Mouse (Mus musculus): ENCODE measurements around the gene Fam222b. TPM values are rescaled to one million over a fixed set of nuclear protein-coding genes. Genes with fewer than 3 reads are reported as not detected.

Fam222b gene
- polyA plus RNA-seq, 2 experiments, result 11.7 to 13.3 TPM

DNA sequence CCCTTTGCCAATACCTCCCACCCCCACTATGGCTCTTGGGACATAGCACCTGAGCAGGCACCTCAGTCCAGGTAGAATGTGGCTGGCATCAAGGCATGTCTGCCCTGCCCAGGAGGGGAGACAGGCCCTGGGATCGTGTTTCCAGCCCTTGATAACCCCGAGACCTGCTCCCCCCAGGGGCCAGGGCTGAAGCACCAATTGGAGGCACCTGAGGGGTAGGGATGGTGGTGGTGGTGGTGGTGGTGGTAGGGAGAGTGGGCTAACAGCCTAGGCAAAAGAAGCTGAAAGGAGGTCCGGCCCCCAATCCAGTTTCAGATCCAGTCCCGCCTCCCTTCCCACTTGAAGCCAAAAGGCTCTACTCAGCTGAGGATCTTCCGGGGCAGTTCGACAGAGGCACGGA is 65.1 kb downstream of the Fam222b start:
- Histone ChIP-seq H3K27ac (replicated peaks; ENCODE audit: low read depth, low read length) (no peak overlapping the region), H3K9me3 (ENCODE audit: control insufficient read depth, low read length) (no peaks in the 10 kb centered on the region), H3K27me3 (ENCODE audit: control insufficient read depth, insufficient read depth, low read length) (no peaks in the 10 kb centered on the region), H3K36me3 (ENCODE audit: control insufficient read depth, insufficient read depth, low read length) (peaks cover 81% of the 10 kb centered on the region), H3K4me1 (ENCODE audit: control insufficient read depth, insufficient read depth, low read length) (peaks cover 20% of the 10 kb centered on the region), H3K4me3 (replicated peaks; ENCODE audit: low read length) (no peak overlapping the region), H3K9ac (ENCODE audit: low read depth, low read length, severe bottlenecking) (no peak overlapping the region; the same call in 1 of the 2 replicates), H3K4me2 (replicated peaks; ENCODE audit: low read depth, low read length, severe bottlenecking) (no peak overlapping the region)
- ATAC-seq (ENCODE audit: low FRiP score, low read depth), result no peak
- DNase-seq (ENCODE audit: low spot score), result no peak
- 86% methylated on average over 5 of the region's 7 CpGs for WGBS
- no peak for TF ChIP-seq POLR2A (IDR thresholded peaks at IDR 0.05; ENCODE audit: borderline replicate concordance, extremely low read depth, insufficient read depth, insufficient read length)

DNA sequence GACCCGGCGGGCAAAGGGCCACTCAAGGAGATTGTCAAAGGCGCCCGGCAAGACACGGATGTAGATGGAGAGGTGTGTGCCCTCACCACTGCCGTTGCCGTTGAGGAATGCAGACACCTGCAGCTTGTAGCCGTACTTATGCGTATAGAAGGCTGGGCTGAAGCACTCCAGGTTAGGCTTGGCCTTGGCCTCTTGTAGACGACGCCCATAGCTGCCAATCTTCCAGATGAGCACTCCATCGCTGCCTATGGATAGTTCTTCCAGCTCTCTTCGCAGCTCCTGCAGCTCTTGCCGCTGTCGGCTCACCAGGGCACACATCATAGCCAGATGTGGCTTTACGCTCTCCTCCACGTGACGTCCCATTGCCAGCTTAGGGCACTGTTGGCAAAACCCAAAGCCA is 65.7 kb downstream of the Fam222b start:
- Histone ChIP-seq H3K4me3 (replicated peaks; ENCODE audit: low read length) (no peak overlapping the region), H3K9me3 (ENCODE audit: control insufficient read depth, low read length) (no peaks in the 10 kb centered on the region), H3K9ac (ENCODE audit: low read depth, low read length, severe bottlenecking) (no peak overlapping the region), H3K4me2 (replicated peaks; ENCODE audit: low read depth, low read length, severe bottlenecking) (no peak overlapping the region), H3K36me3 (ENCODE audit: control insufficient read depth, insufficient read depth, low read length) (peaks cover 75% of the 10 kb centered on the region), H3K4me1 (ENCODE audit: control insufficient read depth, insufficient read depth, low read length) (peaks cover 20% of the 10 kb centered on the region), H3K27ac (replicated peaks; ENCODE audit: low read depth, low read length) (no peak overlapping the region), H3K27me3 (ENCODE audit: control insufficient read depth, insufficient read depth, low read length) (no peaks in the 10 kb centered on the region)
- 92% methylated on average over 18 of the region's 18 CpGs for WGBS
- DNase-seq (ENCODE audit: low spot score) (no peak), ATAC-seq (ENCODE audit: low FRiP score, low read depth) (no peak)
- no peak for TF ChIP-seq POLR2A (IDR thresholded peaks at IDR 0.05; ENCODE audit: borderline replicate concordance, extremely low read depth, insufficient read depth, insufficient read length)

DNA sequence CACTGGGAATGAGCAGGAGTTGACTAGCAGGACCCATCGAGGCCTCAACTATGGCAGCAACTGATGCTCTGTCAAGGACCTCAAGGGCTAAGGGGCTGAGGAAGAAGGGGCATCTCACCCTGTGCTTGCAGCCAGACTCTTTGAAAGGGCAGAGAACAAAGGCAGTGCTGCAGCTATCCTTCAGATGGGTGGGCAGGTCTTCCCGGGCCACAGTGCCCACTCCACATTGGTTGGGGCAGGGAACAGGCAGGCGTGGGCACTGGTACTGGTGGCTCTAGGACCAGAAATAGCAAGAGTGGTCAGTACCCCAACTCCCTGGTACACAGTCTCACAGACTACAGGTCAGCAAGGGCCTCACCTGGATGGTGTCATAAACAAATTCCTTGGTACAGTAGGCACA is 66.2 kb downstream of the Fam222b start:
- Histone ChIP-seq H3K27me3 (ENCODE audit: control insufficient read depth, insufficient read depth, low read length) (no peaks in the 10 kb centered on the region), H3K27ac (replicated peaks; ENCODE audit: low read depth, low read length) (no peak overlapping the region), H3K4me3 (replicated peaks; ENCODE audit: low read length) (no peak overlapping the region), H3K9me3 (ENCODE audit: control insufficient read depth, low read length) (no peaks in the 10 kb centered on the region), H3K4me1 (ENCODE audit: control insufficient read depth, insufficient read depth, low read length) (peaks cover 21% of the 10 kb centered on the region), H3K9ac (ENCODE audit: low read depth, low read length, severe bottlenecking) (no peak overlapping the region), H3K4me2 (replicated peaks; ENCODE audit: low read depth, low read length, severe bottlenecking) (no peak overlapping the region), H3K36me3 (ENCODE audit: control insufficient read depth, insufficient read depth, low read length) (peaks cover 71% of the 10 kb centered on the region)
- 88% methylated on average over 3 of the region's 3 CpGs for WGBS
- DNase-seq (ENCODE audit: low spot score) (no peak), ATAC-seq (ENCODE audit: low FRiP score, low read depth) (no peak)
- no peak for TF ChIP-seq POLR2A (IDR thresholded peaks at IDR 0.05; ENCODE audit: borderline replicate concordance, extremely low read depth, insufficient read depth, insufficient read length)

DNA sequence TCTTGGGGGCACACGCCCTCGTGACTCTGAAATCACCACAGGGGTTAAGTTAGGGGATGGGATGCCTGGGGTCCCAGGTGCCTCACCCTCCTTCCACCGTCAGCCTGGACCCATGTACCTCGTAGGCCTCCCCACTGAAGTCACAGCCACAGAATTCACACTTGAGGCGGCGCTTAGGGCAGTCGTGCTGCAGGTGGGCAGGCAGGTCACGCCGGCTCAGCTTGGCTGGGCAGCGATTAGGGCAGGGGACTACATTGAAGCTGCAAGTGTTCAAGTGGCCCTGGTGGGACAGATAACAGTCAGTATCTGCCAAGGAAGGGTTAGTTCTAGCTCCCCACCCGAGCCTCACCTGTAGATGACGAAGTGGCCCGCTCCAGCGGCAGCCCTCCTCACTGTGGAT is 66.7 kb downstream of the Fam222b start:
- no peak for TF ChIP-seq POLR2A (IDR thresholded peaks at IDR 0.05; ENCODE audit: borderline replicate concordance, extremely low read depth, insufficient read depth, insufficient read length)
- no peak for DNase-seq (ENCODE audit: low spot score)
- Histone ChIP-seq H3K9ac (ENCODE audit: low read depth, low read length, severe bottlenecking) (no peak overlapping the region), H3K36me3 (ENCODE audit: control insufficient read depth, insufficient read depth, low read length) (peaks cover 66% of the 10 kb centered on the region), H3K27me3 (ENCODE audit: control insufficient read depth, insufficient read depth, low read length) (no peaks in the 10 kb centered on the region), H3K27ac (replicated peaks; ENCODE audit: low read depth, low read length) (no peak overlapping the region), H3K4me2 (replicated peaks; ENCODE audit: low read depth, low read length, severe bottlenecking) (no peak overlapping the region), H3K4me3 (replicated peaks; ENCODE audit: low read length) (no peak overlapping the region), H3K4me1 (ENCODE audit: control insufficient read depth, insufficient read depth, low read length) (peaks cover 26% of the 10 kb centered on the region), H3K9me3 (ENCODE audit: control insufficient read depth, low read length) (no peaks in the 10 kb centered on the region)
- ATAC-seq (ENCODE audit: low FRiP score, low read depth), result no peak
- 89% methylated on average over 14 of the region's 14 CpGs for WGBS

DNA sequence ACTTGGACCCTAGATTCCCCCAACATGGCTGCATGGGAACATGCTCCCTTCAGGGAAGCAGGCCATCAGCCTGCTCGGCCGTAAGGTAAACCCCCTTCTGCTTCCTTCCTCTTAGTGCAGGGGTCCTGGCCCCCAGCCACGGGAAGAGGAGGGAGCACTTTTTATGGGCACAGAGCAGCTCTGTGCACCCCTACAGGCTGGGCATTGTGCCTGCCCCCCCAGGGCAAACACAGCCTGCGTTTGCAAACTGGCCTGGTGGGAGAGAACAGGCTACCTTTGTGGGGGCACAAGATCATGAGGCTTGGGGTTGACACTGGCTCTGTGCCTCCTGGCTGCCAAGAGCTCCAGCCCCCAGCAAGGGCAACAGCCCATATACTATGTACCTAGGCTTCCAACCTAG is 67.5 kb downstream of the Fam222b start:
- Histone ChIP-seq H3K4me3 (replicated peaks; ENCODE audit: low read length) (peak overlapping the region; percentile 100), H3K9ac (ENCODE audit: low read depth, low read length, severe bottlenecking) (peak overlapping the region; percentile 31; the same call in 1 of the 2 replicates), H3K27ac (replicated peaks; ENCODE audit: low read depth, low read length) (peak overlapping the region; percentile 97), H3K27me3 (ENCODE audit: control insufficient read depth, insufficient read depth, low read length) (no peaks in the 10 kb centered on the region), H3K4me2 (replicated peaks; ENCODE audit: low read depth, low read length, severe bottlenecking) (peak overlapping the region; percentile 82), H3K36me3 (ENCODE audit: control insufficient read depth, insufficient read depth, low read length) (peaks cover 58% of the 10 kb centered on the region), H3K4me1 (ENCODE audit: control insufficient read depth, insufficient read depth, low read length) (peaks cover 32% of the 10 kb centered on the region), H3K9me3 (ENCODE audit: control insufficient read depth, low read length) (no peaks in the 10 kb centered on the region)
- no peak for TF ChIP-seq POLR2A (IDR thresholded peaks at IDR 0.05; ENCODE audit: borderline replicate concordance, extremely low read depth, insufficient read depth, insufficient read length)
- 33% methylated on average over 4 of the region's 4 CpGs for WGBS
- DNase-seq (ENCODE audit: low spot score) (no peak), ATAC-seq (ENCODE audit: low FRiP score, low read depth) (no peak)

DNA sequence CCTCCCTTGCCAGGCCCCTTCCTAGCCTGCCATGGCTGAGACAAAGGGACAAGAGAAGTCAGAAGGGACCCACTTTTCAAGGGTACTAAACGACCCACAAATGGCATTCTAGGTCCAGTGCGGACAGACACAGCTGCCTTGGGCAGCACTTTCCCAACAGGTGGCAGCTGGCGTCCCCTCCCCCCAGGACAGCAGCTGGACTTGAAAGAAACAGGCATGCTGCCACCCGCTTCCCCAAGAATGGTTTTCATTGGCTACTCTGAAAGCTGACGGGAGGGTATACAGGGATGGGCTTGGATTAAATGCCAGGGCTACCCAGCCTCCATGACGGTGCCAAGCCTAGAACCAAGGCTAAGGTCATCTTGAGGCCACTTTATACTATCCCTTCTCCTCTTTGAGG is 68.0 kb downstream of the Fam222b start:
- Histone ChIP-seq H3K27ac (replicated peaks; ENCODE audit: low read depth, low read length) (peak overlapping the region; percentile 97), H3K9me3 (ENCODE audit: control insufficient read depth, low read length) (no peaks in the 10 kb centered on the region), H3K9ac (ENCODE audit: low read depth, low read length, severe bottlenecking) (peak overlapping the region; percentile 98; the same call in 1 of the 2 replicates), H3K4me2 (replicated peaks; ENCODE audit: low read depth, low read length, severe bottlenecking) (peak overlapping the region; percentile 82), H3K36me3 (ENCODE audit: control insufficient read depth, insufficient read depth, low read length) (peaks cover 53% of the 10 kb centered on the region), H3K27me3 (ENCODE audit: control insufficient read depth, insufficient read depth, low read length) (no peaks in the 10 kb centered on the region), H3K4me1 (ENCODE audit: control insufficient read depth, insufficient read depth, low read length) (peaks cover 32% of the 10 kb centered on the region), H3K4me3 (replicated peaks; ENCODE audit: low read length) (peak overlapping the region; percentile 100)
- WGBS, result 24% methylated on average over 6 of the region's 6 CpGs
- ATAC-seq (ENCODE audit: low FRiP score, low read depth) (no peak), DNase-seq (ENCODE audit: low spot score) (peak; percentile 63)
- no peak for TF ChIP-seq POLR2A (IDR thresholded peaks at IDR 0.05; ENCODE audit: borderline replicate concordance, extremely low read depth, insufficient read depth, insufficient read length)

All from limb, embryonic 14.5 days (tissue).